Mouse (Mus musculus) erythroblast, embryonic 14.5 days (primary cell): ENCODE measurements around the gene Magi1.

ENCODE experiments used
- GATA1 ChIP-seq: IDR thresholded peaks from 2 replicates; pipeline ENCODE4 v1.6.1; 2012; ENCODE audit warnings: low read length, inconsistent platforms, mixed read lengths
- TAL1 ChIP-seq: IDR thresholded peaks from 3 replicates; pipeline ENCODE4 v1.6.1; 2012; ENCODE audit warnings: low read length, inconsistent platforms, mixed read lengths

DNA sequence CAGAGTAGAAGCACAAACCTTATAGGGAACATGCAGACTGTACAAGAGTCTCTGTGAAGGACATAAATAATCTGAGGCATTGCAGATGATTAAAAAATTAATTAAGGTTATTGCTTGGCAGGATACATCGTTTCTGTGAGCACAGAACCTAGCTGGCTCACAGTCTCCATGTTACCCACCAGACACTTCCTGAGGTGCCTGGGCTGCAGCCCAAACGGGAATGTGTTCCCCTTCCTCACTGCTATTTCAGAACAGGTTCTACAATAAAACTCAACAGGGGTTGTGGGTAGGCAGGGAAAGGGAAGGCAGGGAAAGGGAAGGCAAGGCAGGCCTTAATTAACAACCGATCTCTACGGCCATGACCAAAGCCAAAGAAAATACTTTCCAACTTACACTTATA, 483.3 kb downstream of the Magi1 start:
- TF ChIP-seq GATA1 (no peak), TAL1 (no peak)
